Mouse (Mus musculus): ENCODE measurements around the gene Nt5c.

GRCm38 (mm10) chr11:115508061-115508460 lies 16.4 kb upstream of the Nt5c start:
- no peak for TF ChIP-seq CTCF (IDR thresholded peaks at IDR 0.05; ENCODE audit: low read depth, low read length)
- no peak for TF ChIP-seq EP300 (IDR thresholded peaks at IDR 0.05; ENCODE audit: insufficient read depth, low read depth, low read length)
- TF ChIP-seq POLR2A (IDR thresholded peaks at IDR 0.05; ENCODE audit: insufficient read depth, low read length) = no peak

Data from ES-Bruce4 (cell line).